Mouse (Mus musculus) G1E-ER4 (cell line): ENCODE measurements around the gene Kcnma1. TPM values are rescaled to one million over a fixed set of nuclear protein-coding genes. Genes with fewer than 3 reads are reported as not detected.

Experiments used
- GATA1 ChIP-seq: IDR thresholded peaks from one replicate; pipeline ENCODE4 v1.8.0; 2012; ENCODE audit warnings: low read length, inconsistent platforms
- polyA plus RNA-seq: library from polyadenylated mRNA; stranded (reverse); fragments of >175 nt; gene quantifications from 2 replicates; pipeline ENCODE4 v1.2.3, GENCODE M21; 2012

Kcnma1 gene
- polyA plus RNA-seq, 1 experiment, result not detected

GRCm38 (mm10) chr14:23493750-23494495, 520.4 kb downstream of the Kcnma1 start:
- no peak for TF ChIP-seq GATA1

DNA sequence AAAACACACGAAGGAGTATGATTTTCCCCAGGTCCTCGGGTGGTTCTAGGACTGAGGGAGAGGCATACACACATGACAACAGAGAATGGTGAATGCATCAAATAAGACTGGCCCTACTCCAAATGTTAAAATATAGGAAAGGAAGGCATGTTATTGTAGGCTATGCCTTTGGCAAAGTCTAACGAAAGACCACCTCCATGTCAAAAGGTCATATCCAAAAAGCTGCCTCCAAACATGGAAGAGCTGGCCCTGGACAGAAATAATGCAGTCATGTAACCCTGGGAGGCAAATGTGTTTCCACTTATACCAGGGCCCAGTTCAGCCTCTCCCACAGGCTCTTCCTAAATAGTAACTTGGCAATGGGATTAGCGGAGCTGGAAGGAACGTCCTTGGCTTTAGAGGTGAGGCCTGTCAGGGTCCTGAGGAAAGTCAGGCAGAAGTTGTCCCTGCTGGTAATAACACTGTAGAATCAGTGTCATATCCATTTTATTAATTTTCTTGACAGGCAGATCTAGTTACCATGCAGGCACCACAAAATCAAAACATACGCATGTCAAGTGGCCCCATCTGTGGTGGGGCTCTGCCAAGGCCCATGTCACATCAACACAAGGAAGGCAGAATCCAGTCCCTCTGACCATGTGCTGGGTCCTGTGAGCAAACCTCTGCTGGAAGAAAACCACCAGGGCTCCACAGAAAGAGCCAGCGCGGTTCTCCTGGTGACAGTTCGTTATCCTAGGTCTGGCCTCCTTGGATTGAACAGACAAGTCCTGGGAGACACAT, 521.5 kb downstream of the Kcnma1 start:
- TF ChIP-seq GATA1, result no peak

GRCm38 (mm10) chr14:23491359-23491758, 522.9 kb downstream of the Kcnma1 start:
- TF ChIP-seq GATA1, result no peak

- no peak for TF ChIP-seq GATA1
Observed at GRCm38 (mm10) chr14:23486687-23487086, 527.6 kb downstream of the Kcnma1 start.

DNA sequence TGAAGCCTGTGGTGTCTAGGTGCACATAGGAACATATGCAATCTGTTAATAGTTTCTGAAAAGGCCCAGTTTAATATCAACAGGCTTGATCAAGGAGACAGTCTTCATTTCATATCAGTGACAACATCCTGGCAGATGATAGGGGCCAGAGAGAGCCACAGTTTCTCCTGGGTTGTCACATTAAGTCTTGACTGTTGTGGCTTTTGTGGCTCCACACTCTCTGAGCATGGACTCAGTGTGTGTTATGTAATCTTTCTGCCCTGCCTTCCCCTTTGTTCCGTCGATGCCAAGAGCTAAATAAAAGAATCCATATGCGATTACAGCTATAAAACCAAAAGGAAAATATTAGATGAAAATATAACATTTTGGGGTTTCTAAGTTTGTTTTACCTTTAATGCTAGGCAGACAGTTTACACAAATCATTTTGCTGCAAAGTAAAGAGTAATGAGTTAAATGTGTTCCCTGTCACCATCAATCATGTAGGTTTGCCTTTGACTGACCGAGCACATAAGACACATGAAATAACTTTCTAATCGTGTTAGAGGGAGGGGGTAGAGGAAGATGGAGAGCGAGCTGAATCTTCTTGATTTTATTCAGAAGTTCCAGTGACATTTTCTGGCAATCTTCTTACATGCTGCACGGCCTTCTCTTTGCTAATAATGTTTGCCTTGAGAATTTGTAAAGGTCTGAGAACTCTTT, 528.3 kb downstream of the Kcnma1 start:
- no peak for TF ChIP-seq GATA1

GRCm38 (mm10) chr14:23475129-23475528, 539.2 kb downstream of the Kcnma1 start:
- no peak for TF ChIP-seq GATA1

- TF ChIP-seq GATA1, result no peak
Observed at GRCm38 (mm10) chr14:23470071-23470470, 544.2 kb downstream of the Kcnma1 start.

DNA sequence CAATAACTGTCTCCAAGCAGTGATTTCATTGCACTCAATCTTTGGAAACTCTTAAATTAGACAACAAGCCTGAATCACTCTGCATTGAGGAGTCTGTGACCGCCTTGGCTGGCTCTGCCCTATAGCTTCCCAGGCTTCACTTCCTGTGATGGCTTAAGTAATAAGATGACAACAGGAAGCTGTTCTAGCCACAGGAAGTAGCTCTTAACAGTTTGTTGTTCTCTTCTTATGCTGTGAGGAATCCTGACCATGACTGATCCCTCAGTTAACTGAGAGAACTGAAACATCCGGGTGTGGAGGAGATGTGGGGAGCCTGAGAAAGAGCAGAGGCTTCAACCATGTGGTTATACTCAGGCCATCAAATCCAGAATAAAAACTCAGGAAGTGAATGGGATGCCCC, 549.2 kb downstream of the Kcnma1 start:
- TF ChIP-seq GATA1, result no peak

GRCm38 (mm10) chr14:23458560-23458959, 555.7 kb downstream of the Kcnma1 start:
- TF ChIP-seq GATA1, result no peak

DNA sequence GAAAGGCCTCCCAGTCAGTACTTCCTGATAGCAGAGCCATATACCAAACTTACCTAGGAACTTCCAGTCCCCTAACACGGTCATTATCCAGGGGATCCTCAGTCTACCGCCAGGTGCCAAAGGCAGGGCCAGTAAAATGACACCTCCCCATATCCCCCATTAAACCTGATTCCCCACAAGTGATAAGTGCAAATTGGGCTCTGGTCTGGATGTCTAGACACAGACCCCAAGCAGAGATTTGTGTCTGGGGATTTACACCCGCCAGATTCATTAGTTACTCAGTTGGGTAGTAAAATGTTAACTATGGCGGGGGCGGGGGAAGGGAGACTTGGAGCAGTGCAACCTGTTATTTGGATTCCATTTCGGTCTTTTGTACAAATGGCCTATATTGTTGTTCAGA, 562.6 kb downstream of the Kcnma1 start:
- no peak for TF ChIP-seq GATA1

DNA sequence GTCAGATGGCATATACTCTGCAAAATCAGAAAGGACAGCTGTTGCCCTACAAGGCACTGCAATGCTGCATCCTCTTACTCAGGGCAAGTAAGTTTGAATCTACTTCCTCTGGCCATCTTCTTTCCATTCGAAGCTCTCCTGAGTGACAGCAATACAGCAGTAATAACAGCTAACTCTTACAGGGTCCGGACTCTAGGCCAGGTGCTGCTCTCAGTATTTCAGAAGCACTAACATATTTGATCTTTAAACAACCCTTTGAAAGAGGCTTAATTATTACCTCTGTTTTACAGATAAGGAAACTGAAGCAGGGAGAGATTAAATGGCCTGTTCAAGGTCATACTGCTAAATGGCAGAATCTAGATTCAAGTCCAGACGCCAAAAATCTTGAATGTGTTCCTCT, 576.8 kb downstream of the Kcnma1 start:
- TF ChIP-seq GATA1, result no peak

DNA sequence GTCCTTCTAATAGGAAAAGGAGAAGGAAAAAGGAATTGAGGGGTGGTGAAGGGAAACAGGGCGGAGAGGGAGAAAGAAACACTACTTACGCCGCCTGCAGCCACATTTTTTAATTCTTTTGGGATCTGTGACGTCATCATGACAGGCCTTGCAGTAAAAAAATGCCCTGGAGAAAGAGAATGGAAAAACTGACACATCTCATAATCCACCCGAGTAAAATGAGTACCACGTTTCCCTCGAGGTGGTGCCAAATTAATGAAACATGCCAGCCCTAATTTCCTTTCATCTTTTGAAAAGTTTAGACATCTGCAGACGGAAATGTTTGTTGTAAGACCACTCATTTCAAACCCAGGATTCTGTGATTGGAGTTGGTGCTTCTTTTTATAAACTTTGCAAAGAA, 578.4 kb downstream of the Kcnma1 start:
- no peak for TF ChIP-seq GATA1

DNA sequence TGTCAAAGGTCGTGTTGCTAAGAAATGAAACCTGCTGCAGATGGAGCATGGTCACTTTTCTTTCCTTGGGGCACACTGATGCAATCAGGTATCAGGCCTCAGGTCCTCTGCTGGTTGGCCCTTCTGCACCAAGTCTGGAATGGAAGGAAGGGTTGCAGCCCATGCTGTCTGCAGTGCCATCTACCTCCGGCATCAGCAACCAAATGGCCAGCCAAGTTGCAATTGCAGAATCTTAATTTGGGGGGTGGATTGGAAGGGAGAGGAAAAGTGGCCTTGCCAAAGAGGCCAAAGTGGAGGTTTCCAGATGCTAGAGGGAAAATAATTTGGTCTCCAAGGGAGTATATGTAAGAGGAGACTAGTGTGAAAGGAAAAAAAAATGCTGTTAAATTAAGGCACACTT, 584.3 kb downstream of the Kcnma1 start:
- no peak for TF ChIP-seq GATA1

DNA sequence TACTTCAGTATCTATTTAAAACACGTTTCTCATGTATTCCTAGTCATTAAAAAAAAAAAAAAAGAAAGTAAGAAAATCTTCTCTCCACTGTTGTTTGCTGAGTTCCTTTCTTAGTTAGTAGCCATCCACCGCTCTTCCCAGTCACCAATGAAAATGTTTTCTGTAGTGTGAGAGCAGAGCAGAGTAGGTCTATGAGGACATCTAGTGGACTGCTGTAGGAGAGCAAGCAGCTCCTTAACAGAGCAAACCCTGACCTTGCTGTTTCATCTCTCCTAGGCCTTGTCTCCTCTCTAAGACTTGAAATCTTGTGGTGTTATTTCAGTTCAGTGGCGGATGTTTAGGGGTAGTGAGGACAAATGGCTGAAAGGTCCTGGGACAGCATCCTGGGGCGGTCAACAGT, 585.2 kb downstream of the Kcnma1 start:
- TF ChIP-seq GATA1, result no peak

DNA sequence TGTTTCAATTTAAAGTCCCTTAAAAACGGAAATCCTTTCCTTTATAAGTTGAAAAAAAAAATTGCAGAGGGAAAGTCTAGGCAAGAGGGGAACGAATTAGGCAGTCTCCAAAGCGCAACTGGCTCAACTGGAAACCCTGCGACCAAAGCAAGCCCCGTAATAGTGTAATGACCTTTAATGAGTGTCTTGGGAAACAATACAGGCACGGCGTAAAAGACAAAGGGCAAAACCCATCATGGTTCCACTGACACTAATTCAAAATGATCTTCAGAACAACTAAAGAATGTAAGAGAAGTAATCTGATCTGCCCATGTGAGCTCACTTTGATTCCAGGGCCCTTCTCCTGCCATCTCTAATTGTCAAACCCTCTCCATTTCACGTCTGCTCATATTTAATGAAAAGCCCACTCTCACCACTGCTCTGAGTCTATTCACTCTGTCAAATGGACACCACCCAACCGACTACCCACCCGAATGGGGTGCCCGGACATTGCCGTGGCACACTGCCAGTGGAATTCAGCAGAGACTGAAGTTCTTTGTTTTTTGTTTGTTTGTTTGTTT, 591.7 kb downstream of the Kcnma1 start:
- TF ChIP-seq GATA1, result no peak

- TF ChIP-seq GATA1, result no peak
Observed at GRCm38 (mm10) chr14:23418955-23419354, 595.3 kb downstream of the Kcnma1 start.
